Mouse (Mus musculus): Measurements from ENCODE around the gene Gk. TPM values are rescaled to one million over a fixed set of nuclear protein-coding genes. Genes with fewer than 3 reads are reported as not detected.
A peak's percentile ranks its signal among the peaks of the same experiment; 100 is the strongest.

The Gk gene
- polyA plus RNA-seq (2012; rRNA removed) = 19.0 and 28.6 TPM in 2 replicates

DNA sequence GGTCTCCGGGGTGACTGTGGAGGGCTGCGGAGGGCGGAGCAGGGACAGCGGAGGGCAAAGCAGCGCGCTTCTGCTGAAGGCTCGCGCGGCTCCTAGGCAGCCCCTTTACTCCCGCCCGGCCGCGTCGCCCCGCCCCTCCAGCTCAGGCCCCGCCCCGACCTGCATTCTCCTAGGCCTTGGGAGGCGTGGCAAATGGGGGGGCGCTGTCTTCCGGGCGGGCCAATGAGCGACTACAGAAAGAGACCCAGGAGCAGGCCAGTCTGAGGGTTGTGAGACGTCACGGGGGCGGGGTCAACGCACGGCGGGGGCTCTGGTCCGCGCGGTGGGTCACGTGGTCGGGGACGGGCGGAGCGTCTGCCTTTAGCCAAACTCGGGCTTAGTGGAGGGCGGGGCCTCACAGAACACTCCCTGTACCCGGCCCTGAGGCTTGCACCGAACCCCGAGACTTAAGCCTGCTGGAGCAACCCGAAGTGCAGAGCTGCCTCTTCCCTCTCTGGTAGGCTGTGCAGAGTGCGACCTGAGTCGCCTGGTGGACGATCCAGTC is at the start of gene Gk:
Gene Gk (minus strand): TSS at position 276 of the 544 bp plus-strand sequence.
- no peak for DNase-seq (ENCODE audit: low read depth)

DNA sequence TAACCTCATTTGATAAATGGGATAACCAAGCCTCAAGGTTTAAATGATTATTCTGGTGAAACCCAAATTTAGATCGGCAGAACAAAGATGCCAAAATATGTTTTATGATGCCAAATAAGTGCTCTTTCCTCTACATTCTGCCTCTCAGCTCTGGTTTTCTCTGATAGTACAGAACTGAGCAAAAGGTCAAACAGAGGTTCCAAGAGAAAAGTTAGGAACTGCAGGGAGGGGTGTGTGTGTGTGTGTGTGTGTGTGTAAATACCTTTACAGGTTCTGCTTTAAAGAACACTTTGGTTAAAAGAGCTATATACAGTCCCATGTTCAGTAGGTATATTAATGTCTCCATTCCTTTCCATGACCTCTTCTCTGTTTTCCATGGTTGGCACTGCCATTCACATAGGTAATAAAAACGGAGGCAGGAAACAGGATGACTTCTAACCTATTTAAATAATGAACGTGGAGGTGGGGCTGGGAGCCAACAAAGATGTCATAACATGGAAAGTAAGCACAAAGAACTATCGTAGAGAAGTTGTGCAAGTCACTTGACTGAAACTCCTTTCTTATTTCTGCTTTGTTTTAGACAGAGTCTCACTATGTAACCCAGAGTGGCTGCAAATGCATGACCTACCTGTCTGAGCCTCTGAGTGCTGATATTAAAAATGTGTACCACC is 28.2 kb upstream of the Gk start:
- peak; percentile 28 for DNase-seq (ENCODE audit: low read depth)

DNA sequence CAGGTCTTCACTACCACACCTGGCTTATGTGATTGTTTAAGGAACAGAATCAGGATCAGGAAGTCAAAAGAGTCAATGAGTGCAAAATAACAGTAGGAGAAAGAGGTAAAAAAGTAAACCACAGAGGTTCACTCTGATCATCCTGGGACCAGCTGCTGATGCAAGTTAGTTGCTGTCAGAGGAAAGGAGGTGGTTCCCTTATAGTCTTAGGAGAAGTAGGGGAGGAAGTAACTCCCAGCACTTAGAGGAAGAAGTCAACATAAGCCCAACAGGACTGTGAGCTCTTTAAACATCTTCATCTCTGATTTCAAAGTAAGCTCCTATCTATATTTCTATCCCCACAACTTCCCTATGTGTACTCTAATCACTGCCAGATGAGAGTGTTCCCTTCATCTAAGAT is 26.4 kb upstream of the Gk start:
- no peak for DNase-seq (ENCODE audit: low read depth)

DNA sequence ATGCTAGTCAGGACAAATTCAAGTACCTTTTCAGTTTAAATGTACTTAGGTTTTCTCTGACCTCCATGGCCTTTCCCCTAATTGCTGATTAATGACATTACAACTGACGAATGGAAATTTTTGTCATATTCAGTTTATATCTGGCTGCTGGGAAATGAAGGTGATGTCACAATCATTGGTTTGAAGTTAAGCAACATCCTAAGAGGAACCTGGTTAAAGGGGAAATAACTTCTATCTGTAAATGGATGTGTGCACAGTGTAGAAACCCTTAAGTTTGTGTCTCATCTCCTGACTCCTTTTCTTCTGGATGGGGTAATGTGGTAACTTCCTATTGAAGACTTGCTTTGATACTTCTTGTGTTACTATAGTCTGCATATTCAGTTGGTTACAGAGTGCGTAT is 20.8 kb upstream of the Gk start:
- no peak for DNase-seq (ENCODE audit: low read depth)

DNA sequence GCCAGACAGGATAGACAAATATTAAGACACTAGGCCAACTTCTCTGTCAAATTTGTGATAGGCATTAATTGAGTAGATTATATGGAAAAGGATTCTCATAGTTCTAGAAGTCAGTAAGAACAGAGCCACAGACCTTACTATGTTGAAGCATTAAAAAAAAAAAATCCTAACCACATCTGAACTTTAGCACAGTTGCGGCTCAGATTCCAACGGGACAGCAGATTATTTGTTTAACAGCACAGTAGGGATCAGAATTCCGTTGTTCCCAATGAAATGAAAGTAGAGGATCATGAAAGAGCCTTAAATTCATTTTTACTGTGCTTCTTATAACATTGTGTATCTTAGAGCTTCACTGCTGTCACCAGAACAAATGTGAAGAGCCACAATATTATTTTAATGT is 1.7 kb upstream of the Gk start:
- no peak for DNase-seq (ENCODE audit: low read depth)

DNA sequence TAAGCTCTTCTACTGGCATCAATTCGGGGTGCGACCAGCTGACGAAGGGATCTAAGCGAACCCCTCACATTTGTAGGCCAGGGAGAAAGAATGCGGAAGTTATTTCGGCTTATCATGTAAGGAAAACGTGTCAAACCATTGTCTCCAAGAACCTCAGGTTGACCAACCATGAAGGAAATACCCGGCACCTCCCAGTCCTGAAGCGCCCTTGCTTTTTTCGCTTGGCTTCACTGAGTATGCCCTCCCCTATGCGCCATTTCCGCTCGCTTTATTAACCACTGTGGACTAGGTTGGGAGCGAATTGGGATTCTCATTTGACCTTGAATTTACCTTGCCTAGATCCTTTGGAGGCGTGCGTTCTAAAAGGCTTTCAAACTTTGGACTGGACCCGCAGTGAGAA is 522 bp upstream of the Gk start:
- DNase-seq (ENCODE audit: low read depth) = no peak

DNA sequence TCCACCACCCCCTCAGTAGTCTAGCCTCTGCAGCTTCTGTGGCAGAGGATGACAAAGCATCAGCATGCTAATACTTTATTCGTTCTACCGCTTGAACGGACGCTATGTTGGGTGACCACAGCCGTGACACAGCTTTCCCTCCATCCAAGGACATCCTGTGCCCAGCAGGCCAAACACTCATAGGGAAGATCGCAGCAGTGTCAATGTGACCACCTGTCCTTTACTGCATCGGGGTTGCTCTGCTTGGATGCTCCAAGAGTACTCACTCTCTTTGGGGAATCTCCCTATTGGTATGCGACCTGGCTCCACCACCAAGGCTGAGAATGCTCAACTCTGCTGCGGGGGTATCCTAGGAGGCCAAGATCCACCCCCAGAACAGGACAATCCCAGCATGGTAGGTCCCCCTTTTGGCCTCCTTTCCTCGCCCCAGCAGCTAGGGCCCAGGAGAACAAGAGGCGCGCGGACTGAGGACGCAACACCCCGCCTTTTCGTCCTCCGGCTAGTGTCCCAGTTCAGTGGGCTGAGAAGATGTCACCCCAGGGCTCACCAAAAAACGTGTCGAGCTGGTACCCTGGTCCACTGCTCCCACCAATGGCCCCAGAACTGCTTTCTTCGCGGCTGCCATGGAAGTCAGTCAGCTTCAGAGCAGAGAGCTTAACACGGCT is 608 bp downstream of the Gk start:
- DNase-seq (ENCODE audit: low read depth) = no peak

DNA sequence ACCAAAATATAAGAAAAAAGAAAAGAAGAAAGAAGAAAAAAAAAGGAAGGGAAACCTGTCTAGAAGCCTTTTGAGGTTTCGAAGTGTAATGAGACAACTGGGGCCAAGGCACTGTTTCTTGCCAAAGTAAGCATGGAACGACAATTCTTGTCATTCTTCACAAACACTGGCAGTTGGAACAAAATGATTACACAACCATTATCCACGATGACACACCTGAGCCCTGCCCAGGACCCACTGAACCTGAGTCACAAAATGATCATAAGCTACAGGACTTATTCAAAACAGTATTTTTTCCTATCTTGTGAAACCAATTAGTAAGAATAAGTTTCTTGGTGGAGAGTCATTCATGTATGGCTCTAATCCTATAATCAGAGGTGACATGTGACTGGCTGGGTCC is 5.3 kb downstream of the Gk start:
- no peak for DNase-seq (ENCODE audit: low read depth)

DNA sequence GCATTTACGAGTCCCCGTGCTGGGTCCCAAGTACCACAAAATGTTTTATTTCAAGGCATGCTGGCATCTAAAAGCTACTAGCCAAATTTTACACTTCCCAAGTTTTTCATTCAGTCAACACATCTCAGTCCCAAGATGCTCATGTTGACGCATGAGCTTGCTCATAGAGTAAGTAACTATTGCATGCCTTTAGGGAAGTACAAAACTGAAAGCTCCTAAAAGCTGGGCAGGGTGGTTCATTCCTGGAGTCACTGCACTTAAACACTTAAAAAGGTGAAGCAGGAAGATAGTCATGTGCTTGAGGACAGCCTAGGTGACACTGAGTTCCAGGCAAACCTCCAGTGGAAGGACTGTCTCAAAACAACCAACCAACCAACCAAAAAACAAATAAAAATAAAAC is 5.9 kb downstream of the Gk start:
- DNase-seq (ENCODE audit: low read depth) = no peak

DNA sequence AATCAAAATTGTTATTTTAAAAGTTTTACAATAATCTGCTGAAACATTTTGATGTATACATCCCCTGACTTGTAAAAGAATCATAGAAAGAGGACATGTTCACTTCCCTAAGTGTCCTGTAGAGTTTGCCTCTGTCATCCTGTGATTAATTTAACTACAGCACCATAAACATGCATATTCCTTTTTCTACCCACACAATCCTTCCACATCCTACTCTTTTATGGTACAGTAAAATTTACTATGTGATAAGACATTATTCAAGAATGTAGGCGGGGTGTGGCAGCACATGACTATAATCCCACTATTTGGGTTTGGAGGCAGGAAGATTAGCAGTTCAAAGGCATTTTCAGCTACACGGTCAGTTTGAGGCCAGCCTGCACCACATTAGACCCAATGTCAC is 8.0 kb downstream of the Gk start:
- DNase-seq (ENCODE audit: low read depth) = no peak

DNA sequence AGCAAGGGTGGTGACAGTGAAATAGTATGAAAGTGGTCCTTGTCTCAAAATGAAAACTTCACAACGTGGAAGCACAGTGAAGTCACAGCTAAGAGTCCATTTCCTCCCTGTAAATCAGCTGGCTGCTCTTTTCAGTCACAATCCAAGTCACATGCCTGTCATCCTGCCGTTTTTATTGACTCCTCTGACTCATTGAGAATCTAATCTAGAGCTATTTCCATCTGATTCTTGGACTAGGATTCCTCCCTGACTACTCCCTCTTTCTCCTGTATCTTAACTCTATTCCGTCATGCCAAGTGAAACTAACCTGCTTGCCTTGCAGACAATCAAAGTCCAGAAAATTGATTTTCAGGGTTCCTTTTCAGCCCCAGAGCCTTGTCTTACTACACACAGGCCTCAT is 20.6 kb downstream of the Gk start:
- no peak for DNase-seq (ENCODE audit: low read depth)

DNA sequence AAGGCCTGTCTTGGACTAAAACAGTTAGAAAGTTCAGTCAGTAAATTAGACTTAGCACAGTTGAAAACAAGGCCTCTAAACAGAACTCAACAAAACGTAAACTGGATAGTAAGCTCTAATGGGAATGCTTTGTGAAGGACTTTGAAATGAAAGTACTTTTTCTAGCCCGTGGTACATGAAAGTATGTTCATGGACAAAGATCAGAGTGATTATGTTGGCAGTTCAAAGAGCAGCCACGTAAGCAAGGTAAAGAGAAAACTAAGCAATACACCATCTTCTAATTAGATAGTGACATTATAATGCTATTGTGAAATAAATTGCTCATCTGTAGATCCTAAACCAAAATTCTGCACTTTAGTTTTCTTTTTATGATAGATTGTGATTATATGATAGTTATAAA is 32.8 kb downstream of the Gk start:
- DNase-seq (ENCODE audit: low read depth) = no peak

DNA sequence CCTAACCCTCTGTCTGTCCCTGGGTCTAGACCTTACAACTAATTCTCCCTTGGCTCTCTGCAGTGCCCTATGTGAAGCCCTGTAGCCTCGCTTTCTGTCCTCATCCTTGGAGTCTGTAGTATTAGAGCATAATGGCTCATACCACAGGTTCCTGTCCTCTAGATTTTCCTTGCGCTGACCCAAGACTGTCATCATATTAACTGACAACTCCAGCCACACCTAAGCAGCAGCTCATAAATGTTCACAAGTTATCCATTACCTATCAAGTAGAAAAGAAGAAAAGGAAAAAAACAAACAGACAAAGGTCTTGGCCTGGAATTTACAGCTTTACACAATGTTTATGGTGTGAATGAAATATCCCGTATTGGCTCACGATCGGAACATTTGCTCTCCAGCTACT is 43.4 kb downstream of the Gk start:
- no peak for DNase-seq (ENCODE audit: low read depth)

DNA sequence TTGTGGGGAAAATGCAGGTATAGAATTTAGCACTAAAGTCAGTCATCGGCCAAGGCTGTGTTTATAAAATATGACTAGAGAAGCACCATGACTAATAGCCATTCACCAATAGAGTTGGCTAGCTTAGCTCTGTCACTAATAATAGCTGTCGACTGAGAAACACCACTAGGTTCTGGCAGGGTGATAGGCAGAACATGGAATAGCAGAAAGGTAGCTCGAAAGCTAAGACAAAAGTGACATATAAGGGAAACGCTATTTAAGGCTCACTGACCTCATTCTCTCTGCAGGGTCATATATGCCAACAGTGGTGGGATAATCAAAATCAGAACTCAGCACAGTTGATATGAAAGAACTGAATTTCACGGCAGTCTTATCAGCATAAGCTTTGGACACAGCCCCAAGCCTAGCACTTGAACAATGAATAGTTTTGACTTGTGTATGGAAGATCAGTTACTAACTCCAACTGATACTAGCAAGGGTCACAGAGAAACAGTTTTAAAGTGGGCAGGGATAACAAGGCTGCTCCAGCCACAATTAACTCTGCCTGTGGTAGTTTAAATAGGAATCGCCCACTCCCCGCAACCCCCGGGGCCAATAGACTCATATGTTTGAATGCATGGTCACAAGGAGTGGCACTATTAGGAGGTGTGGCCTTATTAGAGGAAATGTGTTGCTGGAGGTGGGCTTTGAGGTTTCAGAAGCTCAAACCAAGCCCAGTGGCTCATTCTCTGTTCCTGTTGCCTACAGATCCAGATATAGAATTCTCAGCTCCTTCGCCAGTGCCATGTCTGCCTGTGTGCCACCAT is 45.3 kb downstream of the Gk start:
- no peak for DNase-seq (ENCODE audit: low read depth)

DNA sequence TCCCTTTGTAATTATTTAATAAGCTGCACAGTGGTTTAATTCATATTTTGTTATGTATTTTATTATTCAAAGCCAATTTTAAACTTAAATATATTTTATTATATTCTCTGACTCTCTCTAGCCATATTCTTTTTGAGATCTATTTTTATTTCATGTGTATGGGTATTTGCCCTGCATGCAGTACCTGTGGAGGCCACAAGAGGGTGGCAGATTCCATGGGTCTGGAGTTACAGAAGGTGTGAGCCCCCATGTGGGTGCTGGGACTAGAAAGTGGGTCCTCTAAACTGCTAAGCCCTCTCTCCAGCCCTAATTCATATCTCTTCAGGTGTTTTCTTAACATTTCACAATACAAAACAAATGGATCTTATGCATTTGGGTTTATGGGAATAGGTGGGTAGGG is 55.4 kb downstream of the Gk start:
- DNase-seq (ENCODE audit: low read depth) = no peak

DNA sequence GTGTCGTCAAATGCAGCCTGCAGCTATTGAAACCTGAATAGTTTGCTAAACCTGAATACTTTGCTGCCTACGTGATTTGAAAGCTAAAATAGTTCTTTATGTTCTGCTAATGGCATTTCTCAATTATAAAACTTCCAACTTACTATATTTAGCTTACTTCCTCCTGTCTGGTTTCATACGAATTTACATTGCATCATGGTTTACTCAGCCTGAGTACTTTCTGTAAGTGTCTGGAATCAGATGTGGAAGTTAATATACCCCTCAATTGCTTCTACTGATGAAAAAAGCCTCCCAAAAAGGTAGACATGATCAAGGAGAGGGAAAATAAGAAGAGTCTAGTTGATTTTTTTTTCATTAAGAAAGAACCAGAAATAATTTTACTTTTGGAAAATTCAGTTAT is 66.2 kb downstream of the Gk start:
- no peak for DNase-seq (ENCODE audit: low read depth)

DNA sequence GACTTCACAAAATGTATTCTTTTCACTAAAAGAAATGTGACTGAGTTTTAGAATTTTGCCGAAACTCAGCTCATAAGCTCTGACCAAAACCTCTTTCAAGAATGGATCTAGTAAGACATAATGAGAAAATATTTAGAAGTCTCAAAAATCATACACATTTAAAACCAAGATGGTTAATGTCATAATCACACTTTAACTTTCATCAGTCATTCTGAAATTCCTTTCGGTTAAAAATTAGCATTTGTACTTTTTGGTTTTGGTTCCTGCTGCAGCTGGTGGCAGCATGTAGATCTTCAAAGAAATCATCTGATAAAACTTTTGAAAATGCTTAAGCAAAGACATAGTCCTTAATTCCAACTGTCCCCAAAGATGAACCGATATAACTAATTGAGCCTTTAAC is 70.9 kb downstream of the Gk start:
- no peak for DNase-seq (ENCODE audit: low read depth)

DNA sequence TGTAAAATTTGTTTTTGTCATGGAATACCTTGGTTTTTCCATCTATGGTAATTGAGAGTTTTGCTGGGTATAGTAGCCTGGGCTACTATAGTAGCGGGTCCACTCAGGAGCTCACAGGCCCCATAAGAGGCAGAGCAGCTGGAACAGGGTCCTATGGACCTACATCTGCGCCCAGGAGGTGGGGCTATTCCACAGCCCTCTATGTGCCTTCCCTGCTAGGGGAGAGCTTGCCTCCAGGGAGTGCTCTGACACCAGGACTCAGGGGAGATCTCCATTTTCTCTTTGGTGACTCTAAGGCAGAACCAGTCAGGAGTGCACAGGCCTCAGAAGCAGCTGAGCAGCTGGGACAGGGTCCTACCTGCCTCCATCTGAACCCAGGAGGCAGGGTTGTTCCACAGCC is 92.9 kb downstream of the Gk start:
- no peak for DNase-seq (ENCODE audit: low read depth)

DNA sequence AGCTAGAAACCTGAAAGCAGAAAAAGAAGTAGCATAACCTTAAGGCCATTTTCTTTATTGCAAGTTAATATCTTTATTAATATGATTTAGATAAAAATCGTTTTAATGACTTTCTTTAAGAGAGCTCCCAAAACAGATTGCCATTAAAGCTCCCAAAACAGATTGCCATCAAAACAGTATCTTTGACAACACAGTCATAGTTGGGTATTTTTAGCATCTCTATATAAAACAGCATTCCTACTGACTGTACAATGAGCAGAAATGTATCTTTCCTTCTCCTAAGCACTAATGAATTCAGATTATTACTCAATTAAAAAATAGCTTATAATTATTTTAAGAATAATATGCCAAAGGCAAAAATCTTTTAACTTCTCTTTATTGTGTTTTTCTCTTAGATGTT is 94.5 kb downstream of the Gk start:
- DNase-seq (ENCODE audit: low read depth) = no peak

DNA sequence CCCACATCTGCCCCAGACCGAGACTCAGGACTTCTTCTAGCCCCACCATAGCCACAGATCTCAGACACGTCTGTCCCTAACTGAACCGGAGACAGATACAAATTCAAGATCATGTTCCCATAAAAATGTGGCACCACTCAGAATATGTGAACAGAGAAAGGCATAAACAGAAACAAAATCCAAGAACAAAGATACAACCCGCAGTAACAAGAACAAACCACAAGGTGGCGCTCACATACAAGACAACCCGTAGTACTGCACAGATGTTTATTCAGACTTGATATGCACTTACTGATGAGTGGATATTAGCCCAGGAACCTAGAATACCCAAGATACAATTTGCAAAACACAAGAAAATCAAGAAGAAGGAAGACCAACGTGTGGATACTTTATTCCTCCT is 99.8 kb downstream of the Gk start:
- DNase-seq (ENCODE audit: low read depth) = no peak
